Mouse (Mus musculus) cerebellum, postnatal 10 days (tissue): Measurements from ENCODE around the gene Trim45.

Source experiments
- DNase-seq, 2 experiments: peaks; one replicate each; pipeline ENCODE4 v3.0.0; 2021; ENCODE audit warnings: mixed read lengths in 2 of 2

Gene Trim45

GRCm38 (mm10) chr3:100921825-100922505 lies at the start of gene Trim45:
Gene Trim45 (plus strand): TSS chr3:100922202.
- peak; percentile 98 to 99 for DNase-seq

DNA sequence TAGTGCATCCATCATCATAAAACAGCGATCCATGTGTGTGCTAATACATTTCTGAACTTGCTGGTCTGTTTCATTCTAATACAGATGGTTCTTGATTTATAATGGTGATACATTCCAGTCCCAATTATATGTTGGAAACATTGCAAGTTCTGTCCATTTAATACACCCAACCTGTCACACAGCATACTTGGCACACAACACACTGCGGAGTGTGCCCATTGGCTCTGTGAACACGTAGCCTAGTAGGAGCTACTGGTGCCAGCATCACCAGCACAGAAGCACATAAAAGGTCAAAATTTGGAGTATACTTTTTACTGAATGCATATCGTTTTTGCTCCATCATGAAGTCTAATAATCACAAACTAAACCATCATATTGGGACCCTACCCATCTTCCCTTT lies 44.9 kb upstream of the Trim45 start:
- DNase-seq = peak; percentile 34 to 57

DNA sequence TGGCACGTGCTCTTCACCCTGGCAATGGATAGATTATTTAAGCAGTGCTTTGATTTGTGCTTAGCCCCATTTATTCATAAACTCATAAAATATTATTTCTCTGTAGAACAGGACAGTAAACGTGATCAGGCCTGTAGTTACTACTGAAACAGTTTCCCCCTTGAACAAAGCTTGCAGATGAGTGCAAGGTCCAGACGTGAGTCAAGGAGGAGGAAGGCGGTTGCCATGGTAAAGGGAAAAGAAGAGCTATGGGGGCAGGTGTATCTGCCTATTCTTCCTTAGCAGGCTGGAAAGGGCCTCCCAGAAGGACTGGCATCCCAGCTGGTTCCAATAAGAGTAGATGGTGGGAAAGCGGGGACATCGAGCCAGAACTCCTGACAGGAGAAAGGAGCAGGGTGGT lies 40.6 kb upstream of the Trim45 start:
- peak in 1 of 2 experiments; percentile 16 for DNase-seq

DNA sequence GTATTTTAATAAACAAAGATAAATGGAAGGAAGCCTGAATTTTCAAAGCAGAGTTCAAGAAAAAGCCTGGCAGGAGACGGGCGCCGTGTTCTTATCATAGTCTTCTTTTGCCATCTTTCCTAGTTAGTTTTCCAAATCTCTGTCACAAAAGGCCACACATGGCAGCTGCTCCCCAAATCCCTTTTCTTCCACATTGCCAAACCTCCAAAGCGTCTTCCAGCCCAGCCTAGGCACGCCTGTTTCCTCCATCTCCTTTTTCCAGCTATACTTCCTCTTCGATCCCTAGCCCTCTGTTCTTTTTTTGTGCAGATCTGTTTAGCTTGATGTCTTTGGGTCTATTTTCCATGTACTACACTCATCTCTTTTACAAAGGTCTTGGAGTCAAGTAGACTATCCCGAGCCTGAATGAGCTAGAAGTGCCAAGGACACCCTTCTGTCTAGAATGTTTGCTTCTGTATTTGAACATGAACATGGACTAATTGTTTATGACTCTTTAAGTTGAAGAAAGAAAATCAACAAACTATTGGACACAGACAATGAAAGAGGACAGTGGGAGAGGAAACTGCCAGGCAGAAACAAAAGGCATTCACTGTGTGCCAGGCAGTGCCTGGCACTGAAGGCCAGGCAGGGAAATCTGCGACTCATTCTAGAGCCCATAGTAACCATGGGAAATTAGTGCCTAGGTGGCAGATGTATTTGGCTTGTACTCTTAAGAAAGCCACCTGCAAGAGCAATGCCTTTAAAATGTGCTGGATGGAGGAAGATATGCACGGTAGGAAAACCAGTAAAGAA lies 40.0 kb upstream of the Trim45 start:
- DNase-seq = peak; percentile 16

GRCm38 (mm10) chr3:100889234-100889633 lies 32.8 kb upstream of the Trim45 start:
- no peak for DNase-seq

DNA sequence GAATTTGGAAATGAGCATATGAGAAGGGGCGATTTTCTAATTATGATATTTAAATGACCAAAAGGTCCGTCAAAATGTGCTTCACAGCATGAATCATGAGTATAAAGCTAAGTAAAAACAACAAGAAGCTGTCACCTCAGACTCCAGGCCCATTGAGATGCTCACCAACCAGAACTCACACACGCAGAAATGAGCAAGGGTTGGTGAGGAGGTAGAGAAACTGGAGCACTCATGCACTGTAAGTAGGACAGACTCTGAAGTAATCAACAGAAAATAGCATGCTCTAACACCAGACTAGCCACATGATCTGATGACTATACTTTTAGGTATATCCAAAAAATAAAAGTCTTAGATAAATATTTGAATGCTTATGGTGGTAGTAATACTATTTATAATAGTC lies 31.6 kb upstream of the Trim45 start:
- DNase-seq = no peak

DNA sequence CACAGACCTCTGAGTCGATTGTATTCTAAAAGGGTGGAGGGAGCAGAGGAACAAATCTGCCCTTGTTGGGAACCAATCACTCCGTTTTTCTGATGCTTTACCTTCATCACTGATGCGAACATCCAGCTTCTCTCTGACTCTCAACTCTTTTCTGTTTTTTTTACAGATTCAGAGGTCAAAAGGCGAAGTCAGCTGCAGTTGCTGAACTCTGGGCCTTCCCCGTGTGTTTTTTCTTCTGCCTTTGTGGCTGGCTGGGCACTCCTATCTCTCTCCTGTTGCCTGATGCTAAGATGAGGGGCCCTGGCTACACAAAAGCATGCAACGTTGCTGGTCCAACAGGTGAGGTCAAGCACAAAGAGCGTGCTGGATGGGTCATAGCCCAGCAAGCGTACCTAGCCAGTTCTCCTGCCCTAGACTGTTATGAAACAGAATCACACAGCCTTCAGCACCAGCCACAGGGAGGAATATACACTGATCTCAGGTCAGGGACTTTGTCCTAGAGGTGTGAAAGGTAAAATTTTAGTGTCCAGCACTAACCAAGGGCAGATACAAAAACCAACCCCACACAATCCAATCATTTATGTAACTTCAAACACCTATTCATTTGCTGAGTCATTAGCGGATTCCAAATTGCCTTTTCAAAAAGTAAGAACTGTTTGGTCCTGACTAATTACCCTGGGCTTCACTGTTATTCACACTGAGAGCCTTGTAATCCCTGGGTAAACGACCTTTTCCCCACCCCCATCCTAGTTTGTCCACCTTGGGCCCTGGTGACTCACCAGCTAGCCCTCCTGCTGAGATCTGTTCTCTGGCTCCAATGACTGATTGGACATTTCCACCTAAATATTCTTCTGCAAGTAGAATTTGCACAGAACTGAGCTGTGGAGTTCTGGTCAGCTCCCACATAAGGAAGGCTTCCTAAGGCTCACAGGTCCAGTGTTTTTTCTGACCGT lies 29.3 kb upstream of the Trim45 start:
- no peak for DNase-seq

GRCm38 (mm10) chr3:100895500-100895899 lies 26.5 kb upstream of the Trim45 start:
- DNase-seq = no peak

DNA sequence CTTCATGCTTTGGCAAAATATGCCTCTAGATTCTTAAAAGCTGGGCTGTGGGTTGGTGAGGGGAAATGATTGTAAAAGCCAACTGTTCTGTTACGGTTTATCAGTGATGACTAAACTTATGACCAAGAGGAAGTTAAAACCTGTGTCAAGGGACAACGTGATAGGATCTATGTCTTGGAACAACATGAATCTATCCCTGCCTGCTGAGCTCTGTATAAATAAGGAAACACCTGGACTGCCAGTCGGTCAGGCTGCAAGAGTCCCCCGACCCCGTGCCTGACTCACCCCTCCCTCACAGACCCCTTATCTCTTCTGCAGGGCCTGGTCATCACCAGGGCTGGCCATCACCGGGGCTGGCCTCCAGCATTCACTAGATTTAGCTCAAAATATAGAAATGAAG lies 15.9 kb upstream of the Trim45 start:
- DNase-seq = no peak

- DNase-seq = peak; percentile 49 to 50
Observed at GRCm38 (mm10) chr3:100906916-100907315, 15.1 kb upstream of the Trim45 start.

DNA sequence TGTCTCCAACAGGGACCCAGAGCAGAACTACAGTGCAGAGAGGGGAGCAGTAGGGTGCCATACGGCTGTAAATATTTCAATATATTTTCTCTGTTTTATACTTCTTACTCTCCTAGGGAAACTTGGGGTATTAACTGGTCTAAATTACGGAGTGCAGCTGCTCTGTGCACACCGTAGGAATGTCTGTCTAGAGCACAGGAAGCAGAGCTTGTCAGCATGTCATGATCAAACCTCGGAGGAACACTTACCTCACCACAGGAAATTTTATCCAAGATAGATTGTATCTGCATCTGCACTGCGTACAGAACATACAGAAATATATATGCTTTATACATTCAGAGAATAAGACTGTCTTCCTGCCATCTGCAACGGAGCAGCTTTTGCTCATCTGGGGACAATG lies 13.4 kb upstream of the Trim45 start:
- no peak for DNase-seq

- DNase-seq = no peak
Observed at GRCm38 (mm10) chr3:100910621-100911020, 11.4 kb upstream of the Trim45 start.

GRCm38 (mm10) chr3:100911026-100911425 lies 11.0 kb upstream of the Trim45 start:
- DNase-seq = no peak

DNA sequence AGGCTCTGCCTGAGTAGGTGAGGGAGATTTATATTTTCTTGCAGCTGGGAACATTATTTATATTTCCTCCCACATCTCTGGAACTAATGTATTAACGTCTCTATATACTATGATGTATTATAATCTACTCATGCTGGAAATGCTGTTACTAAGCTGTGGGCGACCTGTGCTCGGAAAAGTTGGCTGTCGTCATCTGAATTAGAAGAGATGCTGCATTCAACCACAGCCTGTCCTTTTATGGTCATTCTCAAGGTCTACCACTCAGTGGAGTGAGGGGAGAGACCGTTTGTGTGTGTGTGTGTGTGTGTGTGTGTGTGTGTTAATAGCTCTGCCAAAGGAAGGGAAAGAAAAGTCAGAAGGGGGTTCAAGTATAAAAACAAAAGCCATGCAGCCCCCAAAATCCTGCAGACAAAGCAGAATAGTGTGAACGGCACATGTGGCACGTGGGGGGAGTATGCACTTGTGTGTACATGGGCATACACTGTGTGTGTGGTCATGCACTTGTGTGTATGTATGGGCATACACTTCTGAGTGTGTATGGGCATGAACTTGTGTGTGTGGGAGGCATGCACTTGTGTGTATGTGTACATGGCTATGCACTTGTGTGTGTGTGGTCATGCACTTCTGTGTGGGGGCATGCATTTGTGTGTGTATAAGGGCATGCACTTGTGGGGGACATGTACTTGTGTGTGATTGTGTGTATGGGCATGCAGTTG lies 10.3 kb upstream of the Trim45 start:
- DNase-seq = no peak

- peak; percentile 40 to 76 for DNase-seq
Observed at GRCm38 (mm10) chr3:100916844-100917243, 5.2 kb upstream of the Trim45 start.

- no peak for DNase-seq
Observed at GRCm38 (mm10) chr3:100920611-100921140, 1.3 kb upstream of the Trim45 start.

GRCm38 (mm10) chr3:100922506-100923375 lies 739 bp downstream of the Trim45 start:
- peak in 1 of 2 experiments; percentile 34 for DNase-seq

DNA sequence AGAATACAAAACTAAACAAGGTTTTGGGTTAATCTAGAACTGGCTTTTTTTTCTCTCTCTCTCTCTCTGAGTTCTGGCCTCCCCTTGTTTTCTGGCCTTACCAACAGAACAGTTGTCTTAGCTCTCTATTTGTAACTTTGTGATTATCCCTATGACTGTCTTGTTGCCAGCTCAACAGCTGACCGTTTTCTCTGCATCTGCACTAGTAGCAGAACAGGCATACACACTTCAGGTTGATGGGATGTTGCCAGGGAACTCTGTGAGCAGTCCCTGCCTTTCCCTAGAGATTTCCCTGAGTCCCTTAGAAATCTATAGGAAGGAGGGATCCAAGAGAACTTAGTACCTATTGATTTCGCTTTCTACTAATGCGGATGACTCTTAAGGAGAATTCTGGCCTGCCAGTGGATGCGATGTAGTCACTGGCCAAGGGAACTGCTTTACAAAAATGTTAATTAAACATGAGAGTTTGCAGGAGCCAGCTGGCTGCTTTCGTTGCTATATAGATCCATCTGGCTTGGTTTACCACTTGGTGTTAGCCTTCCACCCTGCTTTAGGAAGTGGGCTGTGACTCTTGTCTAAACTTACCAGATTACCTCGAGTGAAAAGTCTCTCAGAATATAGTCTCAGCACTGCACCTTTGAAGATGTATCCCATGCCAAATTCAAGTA lies 2.2 kb downstream of the Trim45 start:
- DNase-seq = peak in 1 of 2 experiments; percentile 27

GRCm38 (mm10) chr3:100925176-100925575 lies 3.2 kb downstream of the Trim45 start:
- DNase-seq = no peak

- DNase-seq = no peak
Observed at GRCm38 (mm10) chr3:100931332-100932076, 9.5 kb downstream of the Trim45 start.
